Mouse (Mus musculus) midbrain, postnatal 0 days (tissue): Measurements from ENCODE around the gene Wwox. TPM values are rescaled to one million over a fixed set of nuclear protein-coding genes. Genes with fewer than 3 reads are reported as not detected.

Experiments used
- ATAC-seq: fragments of 200-750 bp; cut with Nextera tagmentation; 2 replicates; pipeline ENCODE4 v1.8.0; 2017; ENCODE audit warnings: moderate number of reproducible peaks, mild to moderate bottlenecking, moderate TSS enrichment, moderate library complexity; ENCODE audit not compliant: low FRiP score
- DNase-seq: peaks from one replicate; pipeline ENCODE4 v3.0.0-alpha.2; 2015; ENCODE audit warnings: low spot score
- H3K27ac ChIP-seq: fragments of 300-500 bp; sonication (generic); 2 replicates; pipeline ENCODE4 v1.5.1; 2014; ENCODE audit warnings: low read depth, mild to moderate bottlenecking, low read length, mixed read lengths
- H3K27me3 ChIP-seq: fragments of 300-500 bp; sonication (generic); 2 replicates; pipeline ENCODE4 v1.6.1; 2014; ENCODE audit warnings: low read length, control low read depth, mixed read lengths; ENCODE audit not compliant: insufficient read depth
- H3K36me3 ChIP-seq: fragments of 300-500 bp; sonication (generic); 2 replicates; pipeline ENCODE4 v1.6.1; 2014; ENCODE audit warnings: low read length, control low read depth, mixed read lengths; ENCODE audit not compliant: insufficient read depth
- H3K4me1 ChIP-seq: fragments of 300-500 bp; sonication (generic); 2 replicates; pipeline ENCODE4 v1.6.1; 2014; ENCODE audit warnings: mild to moderate bottlenecking, control low read depth, antibody characterized with exemption, low read length, mixed read lengths; ENCODE audit not compliant: insufficient read depth
- H3K4me2 ChIP-seq: fragments of 300-500 bp; sonication (generic); 2 replicates; pipeline ENCODE4 v1.6.1; 2014; ENCODE audit warnings: low read depth, mild to moderate bottlenecking, low read length, mixed read lengths; ENCODE audit not compliant: poor library complexity, severe bottlenecking
- H3K4me3 ChIP-seq: fragments of 300-500 bp; sonication (generic); 2 replicates; pipeline ENCODE4 v1.5.1; 2014; ENCODE audit warnings: low read depth, mild to moderate bottlenecking, low read length, moderate library complexity
- H3K9ac ChIP-seq: fragments of 300-500 bp; sonication (generic); replicated peaks from 2 replicates; pipeline ENCODE4 v1.6.1; 2014; ENCODE audit warnings: mild to moderate bottlenecking, low read length, moderate library complexity, mixed read lengths; ENCODE audit not compliant: poor library complexity, severe bottlenecking
- H3K9me3 ChIP-seq: fragments of 300-500 bp; sonication (generic); 2 replicates; pipeline ENCODE4 v1.6.1; 2016; ENCODE audit warnings: low read length, control low read depth
- CTCF ChIP-seq: IDR thresholded peaks from 2 replicates; pipeline ENCODE4 v1.5.1; 2016; ENCODE audit warnings: antibody characterized with exemption, mild to moderate bottlenecking
- WGBS: fragments of 180-500 bp; shearing (Covaris S2); extraction: QIAGEN DNeasy Blood & Tissue Kit; methylation state at CpG from one replicate; pipeline ENCODE4 v1.1.7; 2014; 5-methylcytosine and 5-hydroxymethylcytosine counted together
- polyA plus RNA-seq: library from polyadenylated mRNA; unstranded; fragments of >200 nt; fragmentation: Nextera tagmentation; extraction: Ambion mirVana; gene quantifications from 2 replicates; pipeline ENCODE4 v1.2.1, GENCODE M21; 2015
- total RNA-seq: library from RNA; depleted of rRNA; stranded (reverse); fragments of >200 nt; gene quantifications from 2 replicates; pipeline ENCODE4 v1.2.3, GENCODE M21; 2014

The Wwox gene
- total and polyA plus RNA-seq, 2 experiments from 2014 or later: 15.4 to 17.2 TPM

GRCm38 (mm10) chr8:114941096-114941495, 501.6 kb downstream of the Wwox start:
- H3K27me3 ChIP-seq: no peaks in the 10 kb centered on the region
- no peak overlapping the region for H3K4me3 ChIP-seq
- no peak for TF ChIP-seq CTCF
- no peaks in the 10 kb centered on the region for H3K36me3 ChIP-seq
- no peak overlapping the region for H3K27ac ChIP-seq
- DNase-seq (no peak), ATAC-seq (no peak)
- no peaks in the 10 kb centered on the region for H3K9me3 ChIP-seq
- no peak overlapping the region for H3K9ac ChIP-seq
- WGBS: 92% methylated on average over 5 of the region's 5 CpGs
- no peaks in the 10 kb centered on the region for H3K4me1 ChIP-seq
- no peak overlapping the region for H3K4me2 ChIP-seq

GRCm38 (mm10) chr8:114941644-114942043, 502.2 kb downstream of the Wwox start:
- no peak for ATAC-seq
- no peak for TF ChIP-seq CTCF
- no peaks in the 10 kb centered on the region for H3K27me3 ChIP-seq
- H3K4me1 ChIP-seq: no peaks in the 10 kb centered on the region
- no peak overlapping the region for H3K9ac ChIP-seq
- WGBS: 87% methylated on average over 9 of the region's 9 CpGs
- H3K4me2 ChIP-seq: no peak overlapping the region
- no peaks in the 10 kb centered on the region for H3K9me3 ChIP-seq
- no peaks in the 10 kb centered on the region for H3K36me3 ChIP-seq
- no peak overlapping the region for H3K27ac ChIP-seq
- no peak for DNase-seq
- H3K4me3 ChIP-seq: no peak overlapping the region

- WGBS: 74% methylated on average over 6 of the region's 6 CpGs
These were observed 508.5 kb downstream of the Wwox start for GRCm38 (mm10) chr8:114947921-114948320.

DNA sequence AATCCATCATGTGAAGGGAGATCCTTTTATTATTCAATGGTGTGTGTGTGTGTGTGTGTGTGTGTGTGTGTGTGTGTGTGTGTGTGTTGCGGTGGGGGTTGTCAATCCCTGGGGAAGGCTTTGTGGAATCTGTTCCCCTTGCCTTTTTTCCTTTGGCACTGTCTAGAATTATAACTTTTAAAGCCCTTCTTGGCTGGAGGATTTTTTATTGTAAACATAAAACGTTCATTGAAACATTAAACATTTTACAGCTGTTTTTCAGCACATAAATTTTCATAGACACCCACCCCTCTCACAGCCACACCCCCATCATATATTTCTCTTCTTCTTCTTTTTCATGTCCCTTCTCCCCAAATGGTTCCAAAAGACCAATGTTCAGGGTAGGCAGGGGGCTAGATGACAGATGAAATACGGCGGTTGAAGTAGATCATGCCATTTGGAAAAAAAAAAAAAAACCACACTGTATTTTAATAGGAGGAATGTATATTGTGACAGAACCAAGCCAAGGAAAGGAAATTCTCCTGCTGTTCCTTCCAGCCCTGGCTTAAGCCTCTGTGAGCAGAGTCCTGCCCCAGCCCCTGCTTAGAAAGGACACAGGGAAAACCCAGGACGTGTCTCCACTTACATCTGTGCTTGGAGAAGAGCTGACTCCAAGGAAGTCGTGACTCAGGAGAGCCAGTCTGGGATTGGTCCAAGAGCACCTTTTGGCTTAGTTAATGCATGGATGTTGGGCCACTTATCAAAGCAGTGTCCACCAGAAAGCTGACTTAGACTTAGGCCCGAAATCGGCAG, 517.1 kb downstream of the Wwox start:
- Histone ChIP-seq H3K9ac (no peak overlapping the region), H3K27me3 (no peaks in the 10 kb centered on the region), H3K36me3 (no peaks in the 10 kb centered on the region), H3K9me3 (no peaks in the 10 kb centered on the region), H3K4me3 (no peak overlapping the region), H3K27ac (no peak overlapping the region), H3K4me2 (no peak overlapping the region), H3K4me1 (no peaks in the 10 kb centered on the region)
- TF ChIP-seq CTCF: no peak
- no peak for ATAC-seq
- WGBS: 82% methylated on average over 8 of the region's 8 CpGs
- no peak for DNase-seq

More at GRCm38 (mm10) chr8:114947921-114948320, 508.5 kb downstream of the Wwox start:
- Histone ChIP-seq H3K9me3 (no peaks in the 10 kb centered on the region), H3K4me3 (no peak overlapping the region), H3K4me2 (no peak overlapping the region), H3K27me3 (no peaks in the 10 kb centered on the region), H3K4me1 (no peaks in the 10 kb centered on the region), H3K36me3 (no peaks in the 10 kb centered on the region), H3K9ac (no peak overlapping the region), H3K27ac (no peak overlapping the region)
- no peak for ATAC-seq
- TF ChIP-seq CTCF: no peak
- no peak for DNase-seq

DNA sequence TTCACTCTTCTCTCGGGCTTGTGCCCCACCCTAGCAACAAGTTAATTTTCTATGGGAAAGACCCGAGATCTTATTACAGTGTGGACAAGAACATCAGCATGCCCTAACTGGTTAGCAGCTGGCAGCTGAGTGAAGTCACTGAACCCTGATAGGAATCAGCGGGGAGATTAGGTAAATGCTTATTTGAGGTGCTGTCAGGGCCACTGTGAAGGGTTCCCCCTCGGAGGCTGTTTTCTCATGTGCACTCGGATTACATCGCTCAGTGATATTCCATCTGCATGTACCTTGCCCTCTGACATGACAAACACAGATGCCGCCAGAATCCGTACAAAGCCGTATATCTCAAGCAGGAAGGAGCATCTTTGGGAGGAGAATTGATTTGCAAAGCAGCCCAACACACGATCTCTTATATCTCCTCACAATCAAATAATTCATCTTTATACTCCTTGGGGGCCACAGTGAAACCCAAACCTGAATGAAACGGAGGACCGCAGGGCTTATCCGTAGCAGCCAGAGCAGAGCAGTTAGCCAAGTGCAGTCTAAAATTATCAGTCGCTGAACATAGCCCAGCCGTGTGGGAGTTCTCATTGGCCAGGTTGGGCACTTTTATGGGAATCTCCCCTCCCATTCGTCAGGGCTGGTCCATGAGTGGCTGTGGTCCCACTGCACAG, 519.1 kb downstream of the Wwox start:
- WGBS: 76% methylated on average over 16 of the region's 16 CpGs
- no peak for TF ChIP-seq CTCF
- ATAC-seq (no peak), DNase-seq (no peak)
- Histone ChIP-seq H3K4me2 (no peak overlapping the region), H3K9ac (no peak overlapping the region), H3K27ac (no peak overlapping the region), H3K9me3 (no peaks in the 10 kb centered on the region), H3K4me1 (no peaks in the 10 kb centered on the region), H3K27me3 (no peaks in the 10 kb centered on the region), H3K36me3 (no peaks in the 10 kb centered on the region), H3K4me3 (no peak overlapping the region)

DNA sequence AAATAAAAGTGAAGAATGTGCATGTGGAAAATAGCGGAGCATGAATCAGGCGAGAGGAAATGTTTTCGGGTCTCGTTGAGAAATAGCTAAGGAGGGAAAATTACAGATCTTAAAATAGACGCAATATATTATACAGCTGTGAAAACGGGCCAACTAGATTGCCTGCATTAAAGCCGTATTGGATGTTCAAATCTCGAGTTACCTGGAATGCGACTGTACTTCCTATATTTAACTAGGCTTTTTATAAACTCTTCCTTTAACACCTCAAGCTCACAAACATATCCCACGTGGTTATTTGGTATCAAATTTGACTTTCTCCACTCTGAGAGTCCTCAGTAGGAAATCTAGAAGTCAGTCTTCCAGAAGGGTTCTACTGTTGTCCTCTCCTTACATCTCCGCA, 520.0 kb downstream of the Wwox start:
- no peak for TF ChIP-seq CTCF
- Histone ChIP-seq H3K27ac (no peak overlapping the region), H3K27me3 (no peaks in the 10 kb centered on the region), H3K9me3 (no peaks in the 10 kb centered on the region), H3K4me3 (no peak overlapping the region), H3K36me3 (no peaks in the 10 kb centered on the region), H3K9ac (no peak overlapping the region), H3K4me2 (no peak overlapping the region), H3K4me1 (no peaks in the 10 kb centered on the region)
- 90% methylated on average over 11 of the region's 11 CpGs for whole genome bisulfite sequencing
- no peak for ATAC-seq
- DNase-seq: no peak
